Mouse (Mus musculus): ENCODE results near the gene Fam213a.

- TF ChIP-seq CTCF (IDR thresholded peaks at IDR 0.05; ENCODE audit: borderline replicate concordance, insufficient read depth, low read depth, low read length), result no peak
- TF ChIP-seq POLR2A (IDR thresholded peaks at IDR 0.05; ENCODE audit: borderline replicate concordance, insufficient read depth, low read length), result no peak
Measured at GRCm38 (mm10) chr14:40952301-40952700, 61.3 kb downstream of the Fam213a start.
